Mouse (Mus musculus): ENCODE measurements around the gene E2f3. TPM values are rescaled to one million over a fixed set of nuclear protein-coding genes. Genes with fewer than 3 reads are reported as not detected.

The E2f3 gene
- polyA plus RNA-seq, 1 experiment from 2014 or later = 3.9 TPM

GRCm38 (mm10) chr13:29866780-29867179 lies 119.1 kb downstream of the E2f3 start:
- H3K4me1 ChIP-seq (replicated peaks) = no peaks in the 10 kb centered on the region
- no peak overlapping the region for H3K4me2 ChIP-seq
- H3K27ac ChIP-seq (replicated peaks) = no peak overlapping the region
- H3K36me3 ChIP-seq (replicated peaks) = no peaks in the 10 kb centered on the region
- no peak overlapping the region for H3K9ac ChIP-seq
- WGBS (ENCODE audit: insufficient replicate concordance) = 80% methylated on average over 3 of the region's 3 CpGs
- ATAC-seq (ENCODE audit: insufficient read depth) = no peak
- H3K27me3 ChIP-seq = no peaks in the 10 kb centered on the region
- no peaks in the 10 kb centered on the region for H3K9me3 ChIP-seq (replicated peaks)
- no peak overlapping the region for H3K4me3 ChIP-seq (replicated peaks)

GRCm38 (mm10) chr13:29864331-29864730 lies 121.5 kb downstream of the E2f3 start:
- Histone ChIP-seq H3K4me3 (replicated peaks) (no peak overlapping the region), H3K4me2 (no peak overlapping the region), H3K9me3 (replicated peaks) (no peaks in the 10 kb centered on the region), H3K9ac (no peak overlapping the region), H3K27me3 (no peaks in the 10 kb centered on the region), H3K27ac (replicated peaks) (no peak overlapping the region), H3K4me1 (replicated peaks) (no peaks in the 10 kb centered on the region), H3K36me3 (replicated peaks) (no peaks in the 10 kb centered on the region)
- 62% methylated on average over 6 of the region's 6 CpGs for WGBS (ENCODE audit: insufficient replicate concordance)
- no peak for ATAC-seq (ENCODE audit: insufficient read depth)

DNA sequence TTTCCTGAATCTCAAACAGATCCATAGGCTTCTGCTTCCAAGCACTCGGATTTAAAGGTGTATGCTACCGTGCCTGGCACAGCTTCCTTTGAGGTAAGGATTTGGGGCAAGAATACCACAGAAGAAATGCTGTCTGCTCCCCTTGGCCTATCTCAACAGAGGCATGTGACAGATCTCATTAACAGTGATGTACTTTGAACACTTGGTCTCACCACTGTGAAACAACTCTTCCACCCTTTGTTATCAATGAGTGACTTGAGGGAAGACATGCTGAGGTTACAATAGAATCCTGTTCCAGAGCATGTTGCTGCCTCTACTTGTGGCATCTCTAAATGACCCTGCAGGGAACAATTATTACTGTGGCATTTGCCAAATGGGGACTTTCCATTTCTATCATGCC lies 125.8 kb downstream of the E2f3 start:
- 45% methylated on average over 2 of the region's 2 CpGs for WGBS (ENCODE audit: insufficient replicate concordance)
- H3K27ac ChIP-seq (replicated peaks) = no peak overlapping the region
- no peak for ATAC-seq (ENCODE audit: insufficient read depth)

DNA sequence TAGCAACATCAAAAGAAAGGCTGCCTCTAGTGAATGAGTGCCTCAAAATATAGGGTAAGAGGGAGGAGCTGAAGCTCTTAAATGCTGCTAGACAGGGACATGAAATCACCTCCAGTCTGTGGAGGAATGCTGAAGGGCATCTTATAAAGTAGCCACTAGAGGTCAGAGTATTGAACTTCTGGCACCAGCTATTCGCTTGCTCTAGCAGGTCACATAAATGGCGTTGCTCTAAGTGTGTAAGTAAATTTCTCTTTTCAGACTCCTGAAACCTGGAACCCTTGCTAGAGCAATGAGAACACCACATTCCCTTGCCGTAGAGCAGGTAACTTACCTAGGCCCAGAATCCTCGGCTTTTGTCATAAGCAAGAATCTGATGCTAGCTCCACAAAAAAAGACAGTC lies 128.4 kb downstream of the E2f3 start:
- no peak overlapping the region for H3K4me2 ChIP-seq
- H3K4me3 ChIP-seq (replicated peaks) = no peak overlapping the region
- H3K36me3 ChIP-seq (replicated peaks) = no peaks in the 10 kb centered on the region; the same call in 1 of the 2 replicates
- no peak overlapping the region for H3K9ac ChIP-seq
- no peaks in the 10 kb centered on the region for H3K27me3 ChIP-seq
- H3K9me3 ChIP-seq (replicated peaks) = no peaks in the 10 kb centered on the region
- H3K27ac ChIP-seq (replicated peaks) = no peak overlapping the region
- H3K4me1 ChIP-seq (replicated peaks) = peaks cover 10% of the 10 kb centered on the region
- no peak for ATAC-seq (ENCODE audit: insufficient read depth)
- WGBS (ENCODE audit: insufficient replicate concordance) = 9% methylated on average over 4 of the region's 4 CpGs

More for the DNA sequence above, 125.8 kb downstream of the E2f3 start:
- Histone ChIP-seq H3K4me3 (replicated peaks) (no peak overlapping the region), H3K4me2 (no peak overlapping the region), H3K4me1 (replicated peaks) (0 out of 2 replicates have a peak, but pooled peaks cover 3% of the 10 kb centered on the region), H3K9me3 (replicated peaks) (no peaks in the 10 kb centered on the region), H3K9ac (no peak overlapping the region), H3K36me3 (replicated peaks) (no peaks in the 10 kb centered on the region), H3K27me3 (no peaks in the 10 kb centered on the region)

Other genes starting within 250 kb of the E2f3 start
- gene Cdkal1, start 130.4 kb downstream of the E2f3 start, polyA plus RNA-seq (2015; fragmentation: Nextera tagmentation; extraction: Ambion mirVana) = 8.2 and 8.3 TPM in 2 replicates
- 1.6 and 1.7 TPM in 2 replicates for gene Mboat1, start 150.4 kb upstream of the E2f3 start, polyA plus RNA-seq (2015; fragmentation: Nextera tagmentation; extraction: Ambion mirVana)